Mouse (Mus musculus) spleen, postnatal 36 days (tissue): ENCODE results near the gene Tle4.
"Not testable (repeated sequence)": the region's sequence is repeated elsewhere in the genome, so short reads cannot be mapped to it uniquely, and the experiment has no call there.

Experiments used
- DNase-seq, 2 experiments: peaks; one replicate each; pipeline ENCODE4 v3.0.0; 2022; ENCODE audit warnings: low spot score in 2 of 2, mixed read lengths in 1 of 2

Tle4 gene

DNA sequence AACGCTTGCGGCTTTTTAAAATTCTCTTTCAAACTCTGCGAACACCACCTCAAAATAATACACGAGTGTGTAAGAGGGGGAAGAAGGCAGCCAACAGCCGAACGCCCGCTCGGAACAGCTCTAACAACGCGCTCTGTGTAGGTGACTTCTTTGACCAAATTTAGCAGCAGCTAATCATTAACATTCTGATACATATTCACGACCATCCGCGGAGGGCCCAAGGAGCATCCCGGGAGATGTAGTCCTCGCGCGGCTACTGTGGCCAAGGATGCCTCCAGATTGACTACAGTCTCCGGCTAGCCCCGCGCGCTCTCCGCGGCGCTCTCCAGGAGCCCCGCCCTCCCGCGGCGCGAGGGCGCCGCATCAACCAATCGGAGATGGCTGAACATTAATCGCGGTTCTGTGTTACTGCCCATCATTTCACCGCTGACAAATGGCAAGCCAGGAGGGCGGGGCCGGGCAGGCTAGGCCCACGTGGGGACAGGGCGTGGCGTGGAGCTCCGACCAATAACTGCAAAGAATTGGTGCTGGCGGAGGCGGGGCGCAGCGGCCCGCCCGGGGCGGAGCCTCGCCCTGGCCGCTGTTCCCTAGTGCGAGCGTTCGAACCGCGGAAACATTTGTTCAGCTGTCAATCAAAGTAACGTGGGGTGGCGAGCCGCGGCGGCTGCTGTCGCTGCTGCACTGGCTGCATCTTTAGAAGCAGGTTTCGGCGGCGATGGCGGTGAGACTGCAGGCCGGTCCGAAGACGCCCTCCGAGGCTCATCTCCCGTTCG is at the start of gene Tle4:
Gene Tle4, minus strand, starts transcription at position 135 of the 773 bp plus-strand sequence.
- peak; percentile 100 for DNase-seq

DNA sequence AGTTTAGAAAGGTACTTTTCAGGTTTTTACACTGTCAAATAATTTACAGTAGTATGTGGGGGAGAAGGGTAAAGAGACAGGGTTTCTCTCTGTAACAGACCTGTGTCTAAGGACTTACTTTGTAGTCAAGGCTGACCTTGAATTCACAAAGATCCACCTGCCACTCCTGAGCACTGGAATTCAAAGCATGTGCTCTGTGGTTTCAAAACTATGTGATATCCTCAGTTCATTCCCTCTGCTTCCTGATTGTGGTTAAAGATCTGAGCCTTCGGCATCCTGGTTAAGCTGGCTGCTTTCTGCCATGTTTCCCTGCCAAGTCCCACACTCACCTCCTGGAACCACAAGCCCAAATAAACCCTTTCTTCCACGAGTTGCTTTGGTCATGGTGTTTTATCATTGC is 47.8 kb upstream of the Tle4 start:
- no peak for DNase-seq

DNA sequence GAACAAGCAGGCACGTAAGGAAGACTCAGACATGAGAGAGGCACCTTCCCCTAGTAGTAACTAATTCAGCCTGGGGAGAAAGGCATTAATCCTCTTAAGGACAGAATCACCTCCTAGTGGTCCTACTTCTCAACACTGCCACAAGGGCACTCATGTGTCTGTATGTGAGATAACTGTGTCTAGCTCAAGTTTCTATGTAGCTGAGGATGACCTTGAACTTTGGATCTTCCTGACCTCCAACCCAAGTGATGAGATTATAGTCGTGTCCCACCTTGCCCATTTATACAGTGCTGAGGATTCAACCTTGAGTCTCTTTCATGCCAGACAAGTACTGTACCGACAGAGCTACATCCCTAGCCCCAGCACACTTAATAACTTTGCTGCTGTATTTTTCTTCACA is 46.9 kb upstream of the Tle4 start:
- no peak for DNase-seq

DNA sequence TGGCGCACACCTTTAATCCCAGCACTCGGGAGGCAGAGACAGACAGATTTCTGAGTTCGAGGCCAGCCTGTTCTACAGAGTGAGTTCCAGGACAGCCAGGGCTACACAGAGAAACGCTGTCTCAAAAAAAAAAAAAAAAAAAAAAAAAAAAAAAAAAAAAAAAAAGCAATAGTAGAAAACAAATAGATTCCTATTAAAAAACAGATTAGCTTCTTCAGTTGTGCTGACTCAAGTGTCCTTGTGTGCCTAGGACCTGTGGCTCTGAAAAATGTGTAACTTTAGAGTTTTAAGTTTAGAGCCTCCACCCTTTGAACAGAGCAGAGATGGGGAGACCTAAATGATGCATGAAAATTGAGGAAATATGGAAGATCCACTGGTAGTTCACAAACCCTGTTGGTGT is 45.2 kb upstream of the Tle4 start:
- DNase-seq, result not testable (repeated sequence)

DNA sequence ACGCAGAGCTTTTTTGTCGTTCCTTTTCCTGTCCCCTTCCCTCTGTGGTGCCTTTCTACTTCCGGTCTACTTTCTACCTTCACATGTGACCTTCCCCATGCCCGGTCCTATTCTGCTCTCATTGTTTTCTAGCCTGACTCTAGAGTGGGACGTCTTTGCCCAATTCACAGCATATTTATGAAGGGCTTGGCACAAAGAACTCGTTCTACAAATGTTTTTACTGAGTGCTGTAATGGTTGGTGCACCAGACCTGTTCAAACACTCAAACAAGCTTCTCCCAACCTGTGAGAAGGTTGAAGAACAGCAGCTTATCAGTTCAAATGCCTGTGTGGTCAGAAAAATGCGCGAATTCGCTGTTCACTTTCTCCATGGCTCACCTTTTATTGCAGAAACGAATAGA is 44.8 kb upstream of the Tle4 start:
- no peak for DNase-seq

DNA sequence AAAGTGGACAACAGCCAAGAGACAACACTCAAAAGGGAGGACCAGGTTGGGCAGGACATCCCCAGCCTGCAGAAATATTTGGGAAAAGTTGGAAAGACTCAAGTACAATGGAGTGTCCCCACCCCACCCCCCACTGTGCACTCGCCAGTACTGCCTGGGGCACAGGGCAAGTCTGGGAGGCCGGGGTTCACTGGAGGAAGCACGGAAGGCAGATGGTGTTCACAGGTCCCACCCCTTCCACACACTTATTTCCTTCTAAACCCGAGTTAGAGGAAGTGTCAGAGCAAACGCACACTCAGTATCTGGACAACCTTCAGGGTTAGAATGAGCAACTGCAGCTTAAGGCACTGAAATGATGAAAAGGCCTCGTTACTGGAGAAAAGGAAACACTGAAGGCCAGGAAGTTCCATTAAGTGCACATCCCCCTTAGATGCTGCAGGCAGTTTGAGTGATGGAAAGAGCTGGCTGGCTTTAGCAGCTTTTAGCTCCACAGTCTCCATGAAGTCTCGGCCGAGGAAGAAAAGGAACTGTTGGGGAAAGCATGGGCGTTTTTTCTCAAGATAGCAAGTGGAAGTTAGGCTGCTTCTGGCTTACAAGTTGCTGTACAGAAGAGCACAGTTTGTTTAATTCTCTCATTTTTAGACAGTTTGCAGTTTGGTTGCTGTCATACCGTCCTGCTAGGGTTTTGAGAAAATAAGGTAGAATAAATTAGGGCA is 37.5 kb upstream of the Tle4 start:
- no peak for DNase-seq

DNA sequence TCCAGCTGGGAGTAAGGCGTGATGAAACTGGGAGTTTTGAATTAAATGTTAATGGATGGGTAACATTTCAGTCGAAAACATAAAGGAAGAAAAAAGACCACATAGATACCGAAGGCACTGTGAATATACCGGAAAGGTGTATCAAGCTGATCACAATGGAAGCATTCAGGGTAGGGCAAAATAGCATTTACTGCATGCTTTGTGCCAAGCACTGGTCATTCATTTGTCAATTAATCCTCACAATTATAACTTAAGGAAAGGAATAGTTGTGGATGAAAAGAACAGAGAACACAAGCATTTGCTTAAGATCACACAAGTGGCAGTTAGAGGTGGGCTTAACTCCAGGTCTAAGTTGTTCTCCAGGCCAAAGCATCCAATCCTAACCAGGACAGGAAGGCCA is 25.5 kb upstream of the Tle4 start:
- no peak for DNase-seq

DNA sequence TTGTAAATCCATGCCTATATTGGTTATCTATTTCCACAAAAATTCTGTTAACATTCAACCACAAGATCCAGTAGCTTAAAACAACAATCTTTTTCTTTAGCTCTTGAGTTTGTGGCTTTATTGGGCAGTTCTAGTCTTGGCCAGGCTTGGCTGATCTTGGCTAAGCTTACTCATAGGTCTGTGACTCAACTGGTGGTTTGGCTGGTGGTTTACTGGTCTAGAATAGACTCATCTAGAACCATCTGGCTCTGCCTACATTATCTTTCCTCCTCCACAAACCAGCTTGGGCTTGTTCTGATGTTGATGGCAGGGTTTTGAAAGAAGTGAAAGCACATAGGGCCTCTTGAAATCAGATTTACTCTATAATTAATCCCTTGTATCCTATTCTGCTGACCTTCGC is 22.7 kb upstream of the Tle4 start:
- no peak for DNase-seq

DNA sequence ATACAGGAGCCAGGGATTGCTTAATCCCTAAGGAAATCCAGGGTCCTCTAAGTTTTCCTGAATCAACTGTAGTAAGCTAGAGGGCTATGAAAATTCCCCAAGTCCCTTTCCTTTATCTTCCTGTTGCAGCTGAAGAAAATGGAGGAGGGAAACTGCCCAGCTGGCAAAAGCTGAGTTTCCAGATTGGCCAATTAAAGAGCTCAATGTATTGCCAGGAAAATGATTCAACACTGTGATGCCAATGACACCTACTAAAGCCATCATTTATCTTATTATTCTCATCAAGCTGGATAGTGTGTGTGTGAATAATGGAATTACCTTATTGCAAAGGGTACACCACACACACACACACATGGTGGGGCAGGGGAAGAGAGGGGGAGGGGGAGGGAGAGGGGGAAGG is 22.0 kb upstream of the Tle4 start:
- no peak for DNase-seq

DNA sequence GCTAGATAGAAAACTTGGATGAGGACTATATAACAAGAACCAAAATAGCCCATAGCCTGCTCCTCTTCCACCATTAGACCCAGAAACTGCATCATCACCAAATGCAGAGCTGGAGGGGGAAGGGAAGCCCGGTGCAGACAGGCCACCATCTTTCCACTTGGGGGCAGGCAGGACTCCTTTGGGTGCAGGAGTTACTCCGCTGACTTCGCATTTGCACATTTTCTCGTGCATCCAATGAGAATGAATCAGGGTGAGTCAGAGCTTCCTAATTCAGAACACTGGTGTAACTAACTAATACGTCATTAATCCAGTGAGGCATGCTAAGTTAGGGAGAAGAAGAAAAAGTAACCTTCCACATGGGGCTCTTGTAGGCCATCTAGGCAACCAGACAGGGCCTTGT is 17.0 kb upstream of the Tle4 start:
- DNase-seq, result no peak

DNA sequence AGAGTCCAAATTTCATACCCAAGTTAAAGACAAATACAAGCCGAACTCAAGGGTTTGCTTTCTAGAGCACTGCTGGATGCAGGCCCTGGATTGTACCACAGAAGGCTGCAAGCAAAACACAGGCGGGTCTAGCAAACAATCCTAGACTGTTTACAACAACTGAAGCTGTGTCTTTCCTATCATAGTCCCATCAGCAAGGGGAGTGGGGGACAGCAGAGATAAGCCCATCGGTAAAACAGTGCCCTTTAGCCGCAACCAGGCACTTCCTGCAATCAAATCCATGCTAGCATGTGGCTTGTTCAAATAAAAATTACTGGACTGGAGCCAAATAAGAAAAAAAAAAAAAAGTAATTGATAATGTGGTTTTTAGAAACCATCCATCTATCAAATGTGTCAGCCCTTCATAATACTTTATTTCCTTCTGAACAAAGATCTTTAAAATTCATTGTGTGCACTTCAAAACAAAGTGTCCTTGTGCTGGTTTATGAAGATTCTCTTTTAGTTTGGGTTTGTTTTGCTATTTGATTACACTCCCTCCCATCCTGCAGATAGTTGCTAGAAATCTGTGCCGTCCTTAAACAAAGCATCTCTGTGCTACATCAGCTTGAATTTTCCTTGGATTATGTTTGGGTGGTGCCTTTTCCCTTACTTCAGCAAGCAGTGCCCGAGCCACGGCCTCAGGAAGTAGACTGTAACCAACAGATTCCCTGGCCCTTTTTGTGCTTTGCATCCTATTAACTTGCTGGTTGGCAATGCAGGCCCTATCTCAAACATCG is 12.9 kb upstream of the Tle4 start:
- DNase-seq, result no peak

DNA sequence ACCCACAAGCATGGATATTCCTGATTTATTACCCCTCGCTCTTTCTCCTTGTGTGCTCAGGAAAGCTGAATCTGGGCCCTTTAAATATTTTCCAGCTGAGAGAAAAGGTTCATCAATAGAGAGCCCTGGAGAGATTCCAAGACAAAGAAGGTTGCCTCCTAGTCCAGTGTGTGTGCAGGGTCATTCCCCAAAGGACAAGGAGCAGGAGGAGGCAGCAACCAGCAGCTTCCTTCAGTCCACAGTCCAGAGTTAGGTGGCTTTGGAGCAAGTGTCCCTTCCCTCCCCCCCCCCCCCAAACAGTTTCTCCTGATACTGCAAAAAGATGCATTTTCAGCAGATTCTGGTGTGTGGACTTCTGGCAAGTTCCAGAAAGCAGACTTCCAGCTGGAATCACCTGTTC is 3.0 kb upstream of the Tle4 start:
- DNase-seq, result no peak

DNA sequence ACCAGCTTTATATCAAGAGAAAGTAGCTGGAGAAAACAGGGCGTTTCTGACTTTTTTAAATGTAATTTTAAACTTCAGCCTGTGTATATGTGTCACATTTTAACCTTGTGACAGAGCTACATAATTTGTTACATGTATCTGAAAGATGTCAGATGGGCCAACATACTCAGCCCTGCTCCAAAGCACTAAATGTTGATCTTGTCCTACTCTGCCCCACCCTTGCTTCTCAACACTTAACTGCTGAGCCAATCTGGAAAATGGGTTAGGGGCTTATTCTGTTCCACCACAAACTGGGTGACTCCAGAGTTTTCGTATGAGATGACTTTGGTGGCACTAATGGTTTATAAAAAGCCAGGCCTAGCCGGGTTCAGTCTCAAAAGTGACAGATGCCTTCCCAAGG is 2.5 kb upstream of the Tle4 start:
- DNase-seq, result no peak

DNA sequence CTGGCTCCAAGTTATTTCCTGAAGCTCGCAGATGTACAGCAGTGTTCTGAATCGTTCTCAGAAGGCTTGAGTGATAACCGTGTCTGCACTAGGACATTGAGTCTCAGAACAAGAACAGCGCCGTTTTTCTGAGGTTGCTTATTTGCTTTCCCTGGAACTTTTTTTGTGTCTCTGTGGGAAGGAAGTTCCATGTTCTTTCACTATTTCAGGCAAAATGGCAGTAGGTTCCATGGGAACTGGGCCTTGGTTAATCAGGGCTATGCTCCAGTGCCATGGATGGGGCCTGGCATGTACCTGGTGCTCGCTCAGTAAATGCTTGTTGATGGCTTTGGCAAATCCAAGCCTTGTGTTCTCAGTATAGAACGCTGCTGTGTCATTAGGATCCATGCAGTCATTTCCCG is 2.0 kb upstream of the Tle4 start:
- DNase-seq, result no peak

DNA sequence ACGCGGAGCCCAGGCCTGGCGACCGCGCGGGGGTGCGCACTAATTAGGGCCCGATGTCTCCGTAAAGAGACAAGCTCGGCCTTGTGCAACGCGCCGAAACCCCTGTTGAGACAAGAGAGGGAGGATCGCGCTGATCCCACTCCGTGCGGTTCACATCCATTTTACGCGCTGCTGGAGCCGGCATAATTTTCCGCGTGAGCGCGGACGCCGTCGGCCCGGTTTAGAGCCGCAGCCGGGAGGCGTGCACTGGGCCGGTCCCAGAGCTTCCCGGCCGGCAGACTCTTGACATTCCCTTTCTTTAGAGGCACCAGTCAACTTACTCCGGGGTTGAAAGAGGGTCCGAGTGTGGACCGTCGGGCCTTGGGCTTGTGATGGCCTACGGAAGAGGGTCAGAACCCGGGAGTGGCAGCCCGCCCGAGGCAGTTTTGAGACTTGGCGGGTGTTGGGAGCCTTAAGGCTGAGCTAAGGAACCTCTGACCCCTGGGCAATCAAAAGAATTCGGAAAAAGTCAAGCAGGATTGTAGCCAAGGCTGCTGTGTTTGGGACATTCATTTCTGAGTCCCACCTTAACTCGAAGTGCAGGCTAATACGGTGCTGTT is 938 bp upstream of the Tle4 start:
- DNase-seq, result peak in 1 of 2 experiments; percentile 8

DNA sequence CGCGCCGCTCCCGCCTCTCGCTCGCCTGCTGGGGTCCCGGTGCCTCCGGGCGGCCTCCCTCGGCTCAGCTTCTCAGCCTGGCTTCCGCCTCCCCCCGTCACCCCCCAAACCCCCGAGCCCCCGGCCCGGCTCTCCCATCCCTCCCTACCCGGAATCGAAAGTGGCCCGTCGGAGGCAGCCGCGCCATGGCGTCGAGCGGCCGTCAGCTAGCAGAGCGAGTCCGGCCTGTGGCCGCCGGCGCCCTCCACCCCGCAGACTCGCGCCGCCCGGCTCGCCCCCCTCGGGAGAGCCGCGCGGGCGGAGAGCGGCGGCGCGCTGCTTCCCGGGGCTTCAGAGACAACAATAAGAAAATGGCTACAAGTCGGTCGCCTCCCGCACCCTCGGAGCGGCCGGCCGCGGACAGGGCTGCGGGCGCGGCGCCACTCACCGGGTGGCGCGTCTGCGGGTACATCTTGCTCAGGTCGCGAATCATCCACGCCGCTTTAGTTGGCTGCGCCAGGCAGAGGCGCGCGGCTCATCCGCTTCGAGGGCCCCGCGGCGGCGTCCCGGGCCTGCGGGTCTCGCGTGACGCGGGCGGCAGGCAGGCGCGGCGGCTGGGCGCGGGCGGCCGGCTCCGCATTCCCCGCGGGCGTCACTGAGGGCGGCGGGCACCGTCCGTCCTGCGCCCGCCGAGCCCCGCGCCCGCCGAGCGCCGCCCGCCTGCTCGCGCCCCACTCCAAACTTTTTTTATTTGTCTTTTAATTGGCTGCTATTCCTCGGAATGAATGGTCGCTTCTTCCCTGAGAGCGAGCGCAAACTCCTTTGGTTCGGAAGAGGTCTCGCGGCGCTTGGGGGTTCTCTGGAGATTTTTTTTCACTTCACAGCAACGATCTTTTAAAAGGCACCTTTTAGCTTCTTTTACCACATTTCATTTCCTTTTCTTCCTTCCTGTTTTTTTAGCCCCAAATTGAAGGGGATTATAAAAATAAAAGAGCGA is 622 bp downstream of the Tle4 start:
- peak; percentile 42 to 51 for DNase-seq

DNA sequence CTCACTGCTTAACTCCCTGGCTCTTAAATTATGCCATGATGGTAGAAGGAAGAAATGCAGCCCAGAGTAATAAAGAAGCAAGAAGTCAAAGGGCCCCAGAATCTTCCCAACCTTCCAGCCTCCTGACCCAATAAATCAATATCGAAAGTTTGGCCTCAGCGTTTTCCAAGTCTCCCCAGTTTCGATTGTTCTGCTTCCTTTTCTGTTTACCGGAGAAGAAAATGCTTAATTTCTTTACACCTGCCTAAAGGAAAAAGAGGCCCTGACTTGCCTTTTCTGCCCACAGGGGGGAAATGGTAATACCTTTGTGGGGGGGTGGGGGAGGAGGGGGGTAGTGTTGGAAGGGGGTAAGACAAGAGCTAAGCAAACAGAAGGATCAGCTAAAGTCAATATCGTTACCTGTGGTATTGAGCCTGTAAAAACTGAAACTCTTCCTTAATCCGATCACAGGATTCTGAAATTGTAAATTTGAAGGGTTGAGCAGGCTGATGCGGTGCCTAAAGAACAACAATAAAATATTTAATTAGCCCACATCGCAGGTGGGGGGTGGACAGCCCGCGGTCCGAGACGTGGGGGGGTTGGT is 1.4 kb downstream of the Tle4 start:
- DNase-seq, result no peak

DNA sequence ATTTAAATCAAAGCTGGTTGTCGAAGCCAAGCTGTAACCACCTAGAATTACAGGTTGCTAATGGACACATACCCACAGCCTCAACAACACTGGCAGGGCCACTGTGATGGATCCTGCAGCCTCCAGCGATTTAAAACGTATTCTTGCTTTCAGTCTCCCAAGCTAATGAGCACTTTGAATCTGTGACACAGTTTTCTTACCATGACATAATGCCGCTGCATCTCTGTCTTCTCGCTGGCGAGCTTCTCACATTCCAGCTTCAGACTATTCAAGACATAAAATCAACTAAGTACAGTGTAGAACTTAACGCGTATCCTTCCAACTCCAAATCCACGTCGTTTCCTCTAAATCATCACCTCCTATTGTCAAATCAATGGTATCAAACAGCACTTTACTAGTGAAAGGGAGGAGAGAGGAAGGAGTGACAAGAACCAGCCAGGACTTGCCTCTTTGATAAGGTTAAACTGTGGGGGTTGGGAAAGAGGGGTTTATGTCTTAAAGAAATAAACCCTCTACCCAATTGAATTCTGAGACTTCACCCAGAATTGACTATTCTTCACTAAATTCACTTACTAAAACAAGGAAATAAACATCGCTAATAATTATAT is 2.4 kb downstream of the Tle4 start:
- DNase-seq, result no peak

DNA sequence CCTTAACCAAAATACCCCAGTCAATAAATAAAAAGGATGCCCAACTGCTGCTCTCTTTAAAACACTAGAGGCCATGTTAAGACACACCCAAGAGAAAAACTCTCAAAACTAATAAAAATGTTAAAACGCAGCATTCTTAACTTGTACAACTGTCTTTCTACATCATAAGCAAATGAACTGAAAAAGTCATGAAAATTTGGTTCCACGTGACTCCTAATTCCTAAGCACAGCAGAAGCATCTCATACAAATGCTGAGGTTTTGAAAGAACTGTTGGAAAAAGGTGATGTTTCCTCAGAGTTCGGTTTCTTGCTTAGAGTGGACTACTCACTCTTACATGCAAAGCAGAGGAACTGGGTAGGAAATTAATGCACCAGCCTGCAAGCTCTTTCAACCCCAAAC is 3.3 kb downstream of the Tle4 start:
- no peak for DNase-seq

DNA sequence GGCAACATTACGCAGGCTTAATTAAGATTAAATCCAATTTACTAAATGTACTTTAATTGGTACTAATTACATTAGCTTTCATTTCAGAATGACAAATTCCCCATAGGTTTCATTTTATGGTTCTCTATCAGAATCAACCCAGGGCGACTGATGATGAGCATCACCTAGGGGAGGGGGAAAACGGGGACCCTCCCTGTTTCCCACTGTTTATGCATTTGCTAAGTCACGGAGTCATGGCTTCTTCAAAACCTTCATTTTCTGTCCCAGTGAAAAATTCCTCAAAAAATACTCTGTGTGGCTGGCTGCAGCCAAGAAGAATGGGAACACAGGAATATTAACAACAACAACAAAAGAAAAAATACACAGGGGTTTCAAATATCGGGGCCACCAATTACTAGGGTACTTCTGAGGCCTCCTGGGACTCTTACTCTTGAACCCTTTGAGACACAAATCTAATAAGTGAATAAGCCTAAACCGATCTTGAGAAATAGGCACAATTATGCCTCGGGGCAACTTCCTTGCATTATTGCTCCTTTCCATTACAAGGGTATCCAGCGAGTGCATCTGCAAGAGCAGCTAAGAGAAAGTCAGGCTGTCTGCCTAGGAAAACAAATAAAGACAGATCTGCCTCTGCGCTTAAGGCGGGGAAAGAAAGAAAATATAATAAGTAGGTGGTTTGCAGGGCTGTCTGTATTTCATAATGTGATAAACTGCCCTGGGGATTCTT is 5.9 kb downstream of the Tle4 start:
- DNase-seq, result no peak
